Mouse (Mus musculus): ENCODE results near the gene Rnf126. TPM values are rescaled to one million over a fixed set of nuclear protein-coding genes. Genes with fewer than 3 reads are reported as not detected.
A peak's percentile ranks its signal among the peaks of the same experiment; 100 is the strongest.

Rnf126 gene
- polyA plus RNA-seq, 1 experiment from 2014 or later: 77.0 TPM

DNA sequence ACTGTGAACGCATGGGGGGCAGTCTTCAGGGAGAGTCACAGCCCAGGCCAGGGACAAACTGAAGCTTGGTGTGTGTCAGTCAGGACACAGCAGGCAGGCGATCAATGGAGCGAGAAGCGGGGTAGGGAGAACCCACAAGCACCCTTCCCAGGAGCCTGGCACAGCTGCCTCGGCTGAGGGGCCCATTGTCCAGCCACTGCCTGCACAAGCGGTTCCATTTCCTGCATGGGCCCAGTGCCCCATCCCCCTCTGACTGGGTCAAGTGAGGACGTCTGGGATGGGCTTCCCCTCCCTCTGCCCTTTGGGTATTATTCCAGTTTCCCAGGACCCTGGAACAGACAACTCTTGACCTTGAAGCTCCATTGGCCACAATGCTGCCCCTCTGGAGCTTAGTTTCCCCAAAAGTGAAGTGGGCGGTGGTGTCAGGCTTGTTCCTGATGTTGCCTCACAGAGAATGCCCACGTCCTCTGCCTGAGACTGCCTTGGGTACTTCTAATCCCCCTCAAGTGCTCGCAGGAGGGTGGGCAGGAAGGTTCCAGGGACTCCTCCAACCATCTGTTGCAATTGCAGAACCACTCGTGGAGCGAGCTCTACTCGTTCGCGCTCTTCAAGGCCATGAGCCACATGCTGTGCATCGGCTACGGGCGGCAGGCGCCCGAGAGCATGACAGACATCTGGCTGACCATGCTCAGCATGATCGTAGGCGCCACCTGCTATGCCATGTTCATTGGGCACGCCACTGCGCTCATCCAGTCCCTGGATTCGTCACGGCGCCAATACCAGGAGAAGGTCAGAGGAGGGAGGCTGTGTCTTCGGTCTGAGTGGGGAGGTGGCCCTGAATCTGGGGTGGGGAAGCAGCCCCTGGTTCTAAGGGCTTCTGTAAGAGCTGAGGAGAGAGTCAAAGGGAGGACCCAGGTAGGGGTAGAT lies 38.2 kb downstream of the Rnf126 start:
- H3K4me1 ChIP-seq (ENCODE audit: insufficient read depth, low read length): peaks cover 12% of the 10 kb centered on the region
- ATAC-seq (ENCODE audit: low FRiP score, low TSS enrichment): no peak
- H3K9me3 ChIP-seq (ENCODE audit: low read length): peaks cover 4% of the 10 kb centered on the region; the same call in 1 of the 2 replicates
- no peak overlapping the region for H3K27ac ChIP-seq (ENCODE audit: low read length)
- no peak overlapping the region for H3K4me2 ChIP-seq (replicated peaks; ENCODE audit: low read depth, low read length)
- peaks cover 9% of the 10 kb centered on the region; the same call in 1 of the 2 replicates for H3K36me3 ChIP-seq (ENCODE audit: insufficient read depth, low read length)
- no peak overlapping the region for H3K9ac ChIP-seq (replicated peaks; ENCODE audit: low read length)
- no peak overlapping the region for H3K4me3 ChIP-seq (ENCODE audit: low read length)
- WGBS: 67% methylated on average over 28 of the region's 28 CpGs
- H3K27me3 ChIP-seq (ENCODE audit: insufficient read depth, low read length): no peaks in the 10 kb centered on the region

DNA sequence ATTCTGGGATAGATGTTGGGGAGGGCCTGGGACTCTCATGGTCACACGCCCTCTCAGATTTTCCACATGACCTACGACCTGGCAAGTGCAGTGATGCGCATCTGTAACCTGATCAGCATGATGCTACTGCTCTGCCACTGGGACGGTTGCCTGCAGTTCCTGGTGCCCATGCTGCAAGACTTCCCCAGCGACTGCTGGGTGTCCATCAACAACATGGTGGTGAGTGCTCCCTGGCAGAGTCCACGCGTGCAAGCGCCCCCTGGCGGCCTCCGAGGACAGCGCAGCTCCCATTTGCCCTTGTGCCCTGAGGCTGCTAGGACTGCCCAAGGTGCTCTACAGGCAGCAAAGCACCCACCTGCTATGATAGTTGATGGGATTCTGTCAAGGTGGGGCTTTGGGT lies 40.7 kb downstream of the Rnf126 start:
- H3K27ac ChIP-seq (ENCODE audit: low read length): peak overlapping the region; percentile 25; the same call in 1 of the 2 replicates
- H3K4me2 ChIP-seq (replicated peaks; ENCODE audit: low read depth, low read length): no peak overlapping the region
- peaks cover 12% of the 10 kb centered on the region for H3K4me1 ChIP-seq (ENCODE audit: insufficient read depth, low read length)
- H3K4me3 ChIP-seq (ENCODE audit: low read length): no peak overlapping the region
- no peaks in the 10 kb centered on the region for H3K9me3 ChIP-seq (ENCODE audit: low read length)
- ATAC-seq (ENCODE audit: low FRiP score, low TSS enrichment): peak; percentile 71
- H3K36me3 ChIP-seq (ENCODE audit: insufficient read depth, low read length): no peaks in the 10 kb centered on the region
- no peaks in the 10 kb centered on the region for H3K27me3 ChIP-seq (ENCODE audit: insufficient read depth, low read length)
- no peak overlapping the region for H3K9ac ChIP-seq (replicated peaks; ENCODE audit: low read length)
- WGBS: 14% methylated on average over 11 of the region's 11 CpGs

- Histone ChIP-seq H3K4me1 (ENCODE audit: insufficient read depth, low read length) (peaks cover 12% of the 10 kb centered on the region), H3K9me3 (ENCODE audit: low read length) (no peaks in the 10 kb centered on the region), H3K27me3 (ENCODE audit: insufficient read depth, low read length) (peaks cover 6% of the 10 kb centered on the region), H3K9ac (replicated peaks; ENCODE audit: low read length) (no peak overlapping the region), H3K36me3 (ENCODE audit: insufficient read depth, low read length) (no peaks in the 10 kb centered on the region), H3K27ac (ENCODE audit: low read length) (no peak overlapping the region), H3K4me2 (replicated peaks; ENCODE audit: low read depth, low read length) (no peak overlapping the region), H3K4me3 (ENCODE audit: low read length) (no peak overlapping the region)
- ATAC-seq (ENCODE audit: low FRiP score, low TSS enrichment): no peak
- 79% methylated on average over 7 of the region's 7 CpGs for WGBS
Measured at GRCm38 (mm10) chr10:79723692-79724091, 43.1 kb downstream of the Rnf126 start.

- H3K27me3 ChIP-seq (ENCODE audit: insufficient read depth, low read length): peaks cover 13% of the 10 kb centered on the region
- no peak for ATAC-seq (ENCODE audit: low FRiP score, low TSS enrichment)
Measured at GRCm38 (mm10) chr10:79723047-79723446, 43.7 kb downstream of the Rnf126 start.

GRCm38 (mm10) chr10:79721089-79721488 lies 45.7 kb downstream of the Rnf126 start:
- no peaks in the 10 kb centered on the region for H3K36me3 ChIP-seq (ENCODE audit: insufficient read depth, low read length)
- H3K9ac ChIP-seq (replicated peaks; ENCODE audit: low read length): no peak overlapping the region
- H3K4me1 ChIP-seq (ENCODE audit: insufficient read depth, low read length): peaks cover 17% of the 10 kb centered on the region
- peaks cover 32% of the 10 kb centered on the region for H3K27me3 ChIP-seq (ENCODE audit: insufficient read depth, low read length)
- no peaks in the 10 kb centered on the region for H3K9me3 ChIP-seq (ENCODE audit: low read length)
- H3K4me3 ChIP-seq (ENCODE audit: low read length): no peak overlapping the region
- H3K27ac ChIP-seq (ENCODE audit: low read length): no peak overlapping the region
- no peak overlapping the region for H3K4me2 ChIP-seq (replicated peaks; ENCODE audit: low read depth, low read length)
- WGBS: 69% methylated on average over 5 of the region's 5 CpGs
- ATAC-seq (ENCODE audit: low FRiP score, low TSS enrichment): no peak

More at GRCm38 (mm10) chr10:79723047-79723446, 43.7 kb downstream of the Rnf126 start:
- no peak overlapping the region for H3K9ac ChIP-seq (replicated peaks; ENCODE audit: low read length)
- no peak overlapping the region for H3K27ac ChIP-seq (ENCODE audit: low read length)
- H3K36me3 ChIP-seq (ENCODE audit: insufficient read depth, low read length): no peaks in the 10 kb centered on the region
- WGBS: 66% methylated on average over 6 of the region's 6 CpGs
- no peak overlapping the region for H3K4me2 ChIP-seq (replicated peaks; ENCODE audit: low read depth, low read length)
- H3K4me1 ChIP-seq (ENCODE audit: insufficient read depth, low read length): peaks cover 9% of the 10 kb centered on the region
- no peaks in the 10 kb centered on the region for H3K9me3 ChIP-seq (ENCODE audit: low read length)
- H3K4me3 ChIP-seq (ENCODE audit: low read length): no peak overlapping the region

GRCm38 (mm10) chr10:79717640-79718357 lies 49.0 kb downstream of the Rnf126 start:
- Histone ChIP-seq H3K4me1 (ENCODE audit: insufficient read depth, low read length) (peaks cover 13% of the 10 kb centered on the region), H3K36me3 (ENCODE audit: insufficient read depth, low read length) (no peaks in the 10 kb centered on the region), H3K4me2 (replicated peaks; ENCODE audit: low read depth, low read length) (peak overlapping the region; percentile 99), H3K27ac (ENCODE audit: low read length) (no peak overlapping the region), H3K9me3 (ENCODE audit: low read length) (no peaks in the 10 kb centered on the region), H3K9ac (replicated peaks; ENCODE audit: low read length) (no peak overlapping the region), H3K4me3 (ENCODE audit: low read length) (peak overlapping the region; percentile 62), H3K27me3 (ENCODE audit: insufficient read depth, low read length) (peaks cover 49% of the 10 kb centered on the region)
- ATAC-seq (ENCODE audit: low FRiP score, low TSS enrichment): no peak; the same call in 1 of the 2 replicates
- 3% methylated on average over 43 of the region's 43 CpGs for WGBS

DNA sequence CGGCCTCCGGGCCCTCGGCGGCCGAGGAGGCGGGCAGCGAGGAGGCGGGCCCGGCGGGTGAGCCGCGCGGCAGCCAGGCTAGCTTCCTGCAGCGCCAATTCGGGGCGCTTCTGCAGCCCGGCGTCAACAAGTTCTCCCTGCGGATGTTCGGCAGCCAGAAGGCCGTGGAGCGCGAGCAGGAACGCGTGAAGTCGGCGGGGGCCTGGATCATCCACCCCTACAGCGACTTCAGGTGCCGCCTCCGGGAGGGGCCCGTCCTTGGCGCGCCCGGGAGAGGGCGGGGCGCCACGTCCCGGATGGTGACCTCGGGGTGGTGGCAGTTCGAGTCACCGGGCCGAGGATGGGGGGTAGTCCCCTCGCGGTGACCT lies 49.8 kb downstream of the Rnf126 start:
- WGBS: under 1% methylated on average over 44 of the region's 44 CpGs
- ATAC-seq (ENCODE audit: low FRiP score, low TSS enrichment): peak; percentile 1; the same call in 1 of the 2 replicates
- Histone ChIP-seq H3K4me3 (ENCODE audit: low read length) (peak overlapping the region; percentile 62), H3K27ac (ENCODE audit: low read length) (no peak overlapping the region), H3K9me3 (ENCODE audit: low read length) (no peaks in the 10 kb centered on the region), H3K36me3 (ENCODE audit: insufficient read depth, low read length) (peaks cover 2% of the 10 kb centered on the region), H3K4me2 (replicated peaks; ENCODE audit: low read depth, low read length) (peak overlapping the region; percentile 99), H3K27me3 (ENCODE audit: insufficient read depth, low read length) (peaks cover 49% of the 10 kb centered on the region), H3K4me1 (ENCODE audit: insufficient read depth, low read length) (peaks cover 13% of the 10 kb centered on the region), H3K9ac (replicated peaks; ENCODE audit: low read length) (peak overlapping the region; percentile 38)

DNA sequence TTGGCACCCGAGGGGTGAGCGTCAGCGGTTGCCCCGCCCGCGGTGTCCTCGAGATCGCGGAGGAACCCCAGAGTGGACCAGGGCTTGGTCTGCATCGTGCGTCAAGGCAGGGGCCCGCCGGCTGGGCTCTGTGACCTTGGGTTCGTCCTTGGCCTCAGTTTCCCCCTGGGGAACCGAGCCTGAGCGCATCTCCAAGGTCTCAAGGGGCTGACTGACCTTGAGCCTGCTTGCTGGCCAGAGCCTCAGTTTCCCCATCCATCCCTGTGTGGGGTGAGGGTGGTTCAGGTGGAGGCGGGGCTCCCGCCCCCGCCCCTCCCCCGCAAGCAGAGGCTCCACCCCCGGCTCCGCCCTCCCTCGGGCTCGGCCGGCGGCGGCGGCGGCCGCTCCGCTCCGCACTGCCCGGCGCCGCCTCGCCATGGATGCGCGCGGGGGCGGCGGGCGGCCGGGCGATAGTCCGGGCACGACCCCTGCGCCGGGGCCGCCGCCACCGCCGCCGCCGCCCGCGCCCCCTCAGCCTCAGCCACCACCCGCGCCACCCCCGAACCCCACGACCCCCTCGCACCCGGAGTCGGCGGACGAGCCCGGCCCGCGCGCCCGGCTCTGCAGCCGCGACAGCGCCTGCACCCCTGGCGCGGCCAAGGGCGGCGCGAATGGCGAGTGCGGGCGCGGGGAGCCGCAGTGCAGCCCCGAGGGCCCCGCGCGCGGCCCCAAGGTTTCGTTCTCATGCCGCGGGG lies 50.3 kb downstream of the Rnf126 start, which contains the start of gene Hcn2:
TSS of gene Hcn2 (plus strand) at position 381 of the 734 bp plus-strand sequence.
- H3K4me2 ChIP-seq (replicated peaks; ENCODE audit: low read depth, low read length): peak within 1 kb of the TSS; percentile 99
- peaks cover 49% of the 10 kb centered on the region for H3K27me3 ChIP-seq (ENCODE audit: insufficient read depth, low read length)
- no peak within 1 kb of the TSS for H3K27ac ChIP-seq (ENCODE audit: low read length)
- peak within 1 kb of the TSS; percentile 62 for H3K4me3 ChIP-seq (ENCODE audit: low read length)
- ATAC-seq (ENCODE audit: low FRiP score, low TSS enrichment): peak; percentile 47
- peak within 1 kb of the TSS; percentile 38 for H3K9ac ChIP-seq (replicated peaks; ENCODE audit: low read length)
- no peaks in the 10 kb centered on the region for H3K9me3 ChIP-seq (ENCODE audit: low read length)
- 1% methylated on average over 67 of the region's 91 CpGs for WGBS
- H3K4me1 ChIP-seq (ENCODE audit: insufficient read depth, low read length): peaks cover 13% of the 10 kb centered on the region
- H3K36me3 ChIP-seq (ENCODE audit: insufficient read depth, low read length): peaks cover 8% of the 10 kb centered on the region

DNA sequence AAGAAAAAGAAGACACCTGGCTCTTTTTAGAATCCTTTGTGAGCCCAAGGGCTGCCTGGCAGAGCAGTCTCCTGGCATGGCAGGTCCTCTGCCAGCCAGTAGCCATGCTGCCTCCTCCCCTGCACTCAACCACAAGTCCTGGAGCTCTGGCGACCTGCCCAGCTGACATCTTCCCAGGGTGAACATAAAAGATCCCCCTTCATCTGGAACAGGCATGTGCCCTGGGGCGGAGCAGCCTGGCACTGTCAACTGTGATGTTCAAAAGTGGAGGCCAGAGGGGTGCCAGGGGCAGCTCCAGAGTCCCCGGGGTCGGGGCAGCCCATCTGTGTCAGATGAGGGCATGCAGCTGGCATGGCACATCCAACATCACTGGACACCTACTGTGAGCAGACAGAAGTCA lies 51.8 kb downstream of the Rnf126 start:
- Histone ChIP-seq H3K27me3 (ENCODE audit: insufficient read depth, low read length) (peaks cover 49% of the 10 kb centered on the region), H3K4me1 (ENCODE audit: insufficient read depth, low read length) (peaks cover 13% of the 10 kb centered on the region), H3K9ac (replicated peaks; ENCODE audit: low read length) (no peak overlapping the region), H3K9me3 (ENCODE audit: low read length) (no peaks in the 10 kb centered on the region), H3K4me3 (ENCODE audit: low read length) (no peak overlapping the region), H3K36me3 (ENCODE audit: insufficient read depth, low read length) (peaks cover 22% of the 10 kb centered on the region), H3K27ac (ENCODE audit: low read length) (no peak overlapping the region), H3K4me2 (replicated peaks; ENCODE audit: low read depth, low read length) (no peak overlapping the region)
- WGBS: 66% methylated on average over 4 of the region's 4 CpGs
- ATAC-seq (ENCODE audit: low FRiP score, low TSS enrichment): no peak
